In genomic region chr4:123529230-123529629, GRCm38 (mm10) we compare ENCODE assay signal across 8 mouse cellular contexts.
A peak's percentile ranks its signal among the peaks of the same experiment; 100 is the strongest.
DNase-seq lines count a peak whose midpoint lies in the region; ATAC-seq and TF ChIP-seq lines count a peak whose summit lies in the region.

No protein-coding gene starts in this region.

- peaks cover 6% of the 10 kb centered on the region for H3K79me2 ChIP-seq in heart, adult 2 months (replicated peaks; ENCODE audit: control insufficient read depth, insufficient read depth, low read length)

- no peak for TF ChIP-seq POLR2A in heart, adult 2 months (IDR thresholded peaks at IDR 0.05; ENCODE audit: insufficient read depth, low read depth, low read length)
- TF ChIP-seq POLR2A in brain, embryonic 14.5 days (IDR thresholded peaks at IDR 0.05; ENCODE audit: borderline replicate concordance, extremely low read depth, insufficient read depth, insufficient read length, poor library complexity, severe bottlenecking), result no peak

- TF ChIP-seq CTCF in heart, adult 2 months (IDR thresholded peaks at IDR 0.05), result peak; percentile 87
- peak; percentile 64; the same call in 1 of the 2 replicates for TF ChIP-seq CTCF in brain, embryonic 14.5 days (IDR thresholded peaks at IDR 0.05; ENCODE audit: borderline replicate concordance, extremely low read depth, insufficient read depth, insufficient read length)

- H3K4me2 ChIP-seq in forebrain, embryonic 13.5 days, result no peak overlapping the region

- intact Hi-C loops in heart, adult 2 months (cut with DNase I), result loop anchor here (5.0 kb wide), 1 partner anchor 222 kb away; no protein-coding TSS in a partner anchor

- no peak overlapping the region for H3K27ac ChIP-seq in heart, adult 2 months
- 0 out of 2 replicates have a peak overlapping the region, but pooled peaks have one; percentile 31 for H3K27ac ChIP-seq in forebrain, embryonic 13.5 days

- H3K4me1 ChIP-seq in heart, adult 2 months (ENCODE audit: control insufficient read depth, insufficient read depth, low read length), result peaks cover 13% of the 10 kb centered on the region
- H3K4me1 ChIP-seq in forebrain, embryonic 13.5 days, result peaks cover 52% of the 10 kb centered on the region

- no peak overlapping the region for H3K9ac ChIP-seq in heart, adult 2 months (ENCODE audit: low read depth, low read length)
- H3K9ac ChIP-seq in forebrain, embryonic 13.5 days, result no peak overlapping the region

- H3K27me3 ChIP-seq in heart, adult 2 months (ENCODE audit: control insufficient read depth, insufficient read depth, low read length), result no peaks in the 10 kb centered on the region
- no peaks in the 10 kb centered on the region for H3K27me3 ChIP-seq in forebrain, embryonic 13.5 days

- peak in 1 of 2 experiments; percentile 40 for DNase-seq in heart, adult 2 months
- no peak for DNase-seq in heart, adult 8-10 months (ENCODE audit: low spot score)
- DNase-seq in CD4-positive helper T cell, adult 2 months (ENCODE audit: low read depth, low spot score), result peak; percentile 24
- DNase-seq in brain, embryonic 14.5 days (ENCODE audit: low read depth), result peak; percentile 57
- peak; percentile 55 for DNase-seq in kidney, postnatal 10 days
- peak; percentile 24 for DNase-seq in skeletal muscle tissue, adult 2 months (ENCODE audit: low read depth, low spot score)

- no peak overlapping the region for H3K4me3 ChIP-seq in heart, adult 2 months
- no peak overlapping the region for H3K4me3 ChIP-seq in forebrain, embryonic 13.5 days

- 60% methylated on average over 6 of the region's 6 CpGs for WGBS in heart, adult 2 months
- 35% methylated on average over 6 of the region's 6 CpGs for WGBS in forebrain, embryonic 13.5 days

- H3K9me3 ChIP-seq in forebrain, embryonic 13.5 days (replicated peaks), result no peaks in the 10 kb centered on the region

- 0 out of 2 replicates have a peak, but pooled peaks have one; percentile 29 for TF ChIP-seq EP300 in heart, adult 2 months (IDR thresholded peaks at IDR 0.05; ENCODE audit: insufficient read depth, low read depth, low read length)

- no peak for ATAC-seq in forebrain, embryonic 13.5 days
- ATAC-seq in megakaryocyte, adult 5-6 weeks (ENCODE audit: poor library complexity, severe bottlenecking), result peak; percentile 65

- H3K36me3 ChIP-seq in heart, adult 2 months (ENCODE audit: control insufficient read depth, insufficient read depth, low read length), result peaks cover 7% of the 10 kb centered on the region; the same call in 1 of the 2 replicates
- H3K36me3 ChIP-seq in forebrain, embryonic 13.5 days (ENCODE audit: poor library complexity, severe bottlenecking), result no peaks in the 10 kb centered on the region
